Mouse (Mus musculus): ENCODE measurements at regions not wholly inside any gene's neighbourhood (a gene's known extent, or its start where the extent isn't known, plus 50 kb on each side); places are given as distances from the start of the nearest gene placed in this dataset.

DNA sequence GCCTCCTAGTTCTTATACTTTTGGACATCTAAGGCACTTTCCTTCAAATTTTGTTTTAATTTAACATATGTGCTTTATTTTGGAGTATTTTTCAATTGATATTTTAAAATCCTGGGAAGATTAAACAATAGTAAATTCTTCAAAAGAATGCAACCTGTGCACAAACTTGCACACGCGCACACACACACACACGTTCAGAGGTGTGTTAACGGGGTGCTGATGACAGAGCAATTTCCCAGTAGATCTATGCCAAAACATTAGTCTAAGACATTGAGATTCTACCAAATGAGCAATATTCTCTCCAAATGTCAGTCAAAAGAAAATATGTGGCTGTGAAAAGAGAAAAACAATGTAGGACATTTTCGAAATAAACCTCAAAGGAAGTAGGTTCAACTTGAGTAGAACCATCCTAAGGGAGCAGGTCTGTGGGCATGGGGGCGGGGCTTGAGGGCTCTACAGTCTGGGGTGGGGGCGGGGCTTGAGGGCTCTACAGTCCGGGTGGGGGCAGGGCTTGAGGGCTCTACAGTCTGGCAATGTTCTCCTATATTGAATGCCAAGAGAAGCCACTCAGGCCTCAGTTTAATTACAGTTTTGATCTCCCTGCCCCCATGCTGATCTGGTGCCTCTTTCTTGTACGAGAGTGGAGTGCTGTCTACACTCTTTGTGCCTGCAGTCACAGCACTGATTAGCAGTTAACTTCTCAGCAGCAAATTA lies 157.0 kb downstream of the Qdpr start:
- no peak overlapping the region for H3K4me2 ChIP-seq (replicated peaks)
- H3K4me3 ChIP-seq, result no peak overlapping the region
- no peaks in the 10 kb centered on the region for H3K36me3 ChIP-seq
- 75% methylated on average over 9 of the region's 9 CpGs for WGBS
- H3K27me3 ChIP-seq, result no peaks in the 10 kb centered on the region
- H3K4me1 ChIP-seq, result no peaks in the 10 kb centered on the region
- no peak overlapping the region for H3K9ac ChIP-seq
- H3K9me3 ChIP-seq, result no peaks in the 10 kb centered on the region
- H3K27ac ChIP-seq, result no peak overlapping the region
- no peak for ATAC-seq (ENCODE audit: insufficient number of reproducible peaks, insufficient read depth, low FRiP score, low TSS enrichment)

DNA sequence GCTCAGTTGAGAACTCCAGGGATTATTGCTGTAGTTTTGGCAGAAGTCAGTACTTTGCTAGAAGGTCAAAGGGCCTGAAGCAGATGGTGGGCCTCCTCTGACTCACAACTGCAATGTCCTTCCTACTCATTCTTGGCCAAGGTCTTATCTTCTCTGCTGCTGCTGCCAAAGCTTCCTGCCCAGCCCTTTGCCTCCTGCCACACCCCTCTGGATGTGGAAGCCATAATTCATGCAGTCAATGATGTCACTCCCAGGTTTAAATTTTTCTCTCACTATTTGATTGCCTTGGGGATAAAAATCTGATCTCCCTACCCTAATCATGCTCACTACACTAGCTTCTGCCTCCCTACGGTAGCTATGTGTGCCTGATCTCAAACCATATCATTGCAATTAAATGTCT lies 157.7 kb downstream of the Qdpr start:
- Histone ChIP-seq H3K9ac (no peak overlapping the region), H3K36me3 (no peaks in the 10 kb centered on the region), H3K9me3 (no peaks in the 10 kb centered on the region), H3K27me3 (no peaks in the 10 kb centered on the region), H3K4me2 (replicated peaks) (no peak overlapping the region), H3K4me3 (no peak overlapping the region), H3K27ac (no peak overlapping the region), H3K4me1 (no peaks in the 10 kb centered on the region)
- WGBS, result 73% methylated on average over 1 of the region's 1 CpGs
- no peak for ATAC-seq (ENCODE audit: insufficient number of reproducible peaks, insufficient read depth, low FRiP score, low TSS enrichment)

DNA sequence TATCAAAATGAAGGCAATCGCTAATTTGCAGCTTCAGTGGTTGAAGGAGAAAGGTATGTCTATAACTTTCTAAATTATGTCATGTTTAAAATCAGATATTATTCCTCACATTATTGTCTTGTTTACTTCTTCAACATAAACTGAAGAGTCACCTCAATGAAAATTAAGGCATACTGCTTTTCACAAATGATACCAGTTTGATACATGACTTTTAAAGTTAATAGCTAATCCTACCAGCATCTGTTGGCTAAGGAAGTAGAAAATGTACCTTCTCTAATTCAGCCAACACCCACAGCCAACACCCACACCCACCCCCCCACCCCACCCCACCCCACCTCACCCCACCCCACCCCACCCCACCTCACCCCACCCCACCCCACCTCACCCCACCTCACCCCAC lies 158.3 kb downstream of the Qdpr start:
- H3K9me3 ChIP-seq, result no peaks in the 10 kb centered on the region
- H3K4me2 ChIP-seq (replicated peaks), result no peak overlapping the region
- H3K27ac ChIP-seq, result no peak overlapping the region
- no peak for ATAC-seq (ENCODE audit: insufficient number of reproducible peaks, insufficient read depth, low FRiP score, low TSS enrichment)
- no peak overlapping the region for H3K4me3 ChIP-seq
- no peaks in the 10 kb centered on the region for H3K36me3 ChIP-seq
- no peaks in the 10 kb centered on the region for H3K27me3 ChIP-seq
- no peak overlapping the region for H3K9ac ChIP-seq
- 97% methylated on average over 1 of the region's 1 CpGs for WGBS
- H3K4me1 ChIP-seq, result no peaks in the 10 kb centered on the region

- ATAC-seq (ENCODE audit: insufficient number of reproducible peaks, insufficient read depth, low FRiP score, low TSS enrichment), result no peak
- no peak overlapping the region for H3K9ac ChIP-seq
- no peaks in the 10 kb centered on the region for H3K36me3 ChIP-seq
- no peaks in the 10 kb centered on the region for H3K4me1 ChIP-seq
- 83% methylated on average over 3 of the region's 3 CpGs for WGBS
- H3K27me3 ChIP-seq, result no peaks in the 10 kb centered on the region
- no peak overlapping the region for H3K4me2 ChIP-seq (replicated peaks)
- no peak overlapping the region for H3K4me3 ChIP-seq
- H3K27ac ChIP-seq, result no peak overlapping the region
- no peaks in the 10 kb centered on the region for H3K9me3 ChIP-seq
These were observed 158.8 kb downstream of the Qdpr start for GRCm38 (mm10) chr5:45291276-45291675.

DNA sequence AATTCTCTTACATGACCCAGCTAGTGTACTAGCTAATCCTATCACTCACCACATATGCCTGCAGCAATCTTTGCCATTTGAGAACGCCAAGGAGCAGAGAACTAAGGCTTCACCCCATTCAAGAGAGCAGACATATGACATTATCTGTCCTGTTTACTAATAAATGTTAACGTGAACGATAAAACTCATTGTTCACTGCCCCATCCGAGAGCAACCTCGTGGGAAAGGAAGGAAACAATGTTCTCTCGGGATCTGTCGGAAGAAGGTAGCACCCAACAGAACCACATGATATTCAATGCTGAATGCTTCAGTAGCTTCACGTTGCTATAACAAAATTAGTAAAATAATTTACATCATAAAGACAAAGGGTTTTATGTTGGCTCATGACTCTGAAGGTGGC lies 163.6 kb downstream of the Qdpr start:
- no peak overlapping the region for H3K27ac ChIP-seq
- no peak overlapping the region for H3K4me3 ChIP-seq
- no peak for ATAC-seq (ENCODE audit: insufficient number of reproducible peaks, insufficient read depth, low FRiP score, low TSS enrichment)
- no peaks in the 10 kb centered on the region for H3K27me3 ChIP-seq
- no peaks in the 10 kb centered on the region for H3K36me3 ChIP-seq
- H3K9me3 ChIP-seq, result no peaks in the 10 kb centered on the region
- WGBS, result 86% methylated on average over 8 of the region's 8 CpGs
- H3K9ac ChIP-seq, result no peak overlapping the region
- H3K4me2 ChIP-seq (replicated peaks), result no peak overlapping the region
- peaks cover 6% of the 10 kb centered on the region; the same call in 1 of the 2 replicates for H3K4me1 ChIP-seq

DNA sequence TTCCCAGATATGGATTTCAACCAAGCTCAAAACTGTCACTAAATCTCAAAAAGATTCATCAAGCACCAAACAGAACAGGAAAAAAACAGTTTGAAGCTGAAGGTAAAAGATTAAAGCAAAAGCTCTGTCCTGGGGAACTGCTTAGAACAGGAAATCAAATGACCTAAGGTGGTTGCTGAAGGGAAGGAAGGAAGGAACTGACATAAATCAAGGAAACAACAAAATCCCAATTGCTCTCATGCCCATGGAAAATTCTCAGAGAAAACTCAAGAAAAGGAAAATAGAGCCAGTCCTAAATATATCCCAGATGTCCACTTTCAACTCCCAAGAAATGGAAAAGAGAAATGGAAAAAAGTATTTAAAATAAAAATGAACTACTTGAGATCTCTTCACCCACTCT lies 165.4 kb downstream of the Qdpr start:
- Histone ChIP-seq H3K27me3 (no peaks in the 10 kb centered on the region), H3K4me1 (peaks cover 6% of the 10 kb centered on the region; the same call in 1 of the 2 replicates), H3K27ac (no peak overlapping the region), H3K9ac (no peak overlapping the region), H3K4me2 (replicated peaks) (no peak overlapping the region), H3K4me3 (no peak overlapping the region), H3K9me3 (no peaks in the 10 kb centered on the region), H3K36me3 (no peaks in the 10 kb centered on the region)
- no peak for ATAC-seq (ENCODE audit: insufficient number of reproducible peaks, insufficient read depth, low FRiP score, low TSS enrichment)

- H3K9ac ChIP-seq, result no peak overlapping the region
- no peak overlapping the region for H3K4me2 ChIP-seq (replicated peaks)
- no peak for ATAC-seq (ENCODE audit: insufficient number of reproducible peaks, insufficient read depth, low FRiP score, low TSS enrichment)
These were observed 166.1 kb downstream of the Qdpr start for GRCm38 (mm10) chr5:45283908-45284415.

GRCm38 (mm10) chr5:45282207-45282930 lies 167.7 kb downstream of the Qdpr start:
- no peaks in the 10 kb centered on the region for H3K36me3 ChIP-seq
- H3K9ac ChIP-seq, result no peak overlapping the region
- H3K27ac ChIP-seq, result peak overlapping the region; percentile 30; the same call in 1 of the 2 replicates
- no peaks in the 10 kb centered on the region for H3K27me3 ChIP-seq
- ATAC-seq (ENCODE audit: insufficient number of reproducible peaks, insufficient read depth, low FRiP score, low TSS enrichment), result no peak
- WGBS, result 35% methylated on average over 9 of the region's 9 CpGs
- no peak overlapping the region for H3K4me3 ChIP-seq
- H3K4me2 ChIP-seq (replicated peaks), result no peak overlapping the region
- H3K4me1 ChIP-seq, result peaks cover 13% of the 10 kb centered on the region
- H3K9me3 ChIP-seq, result no peaks in the 10 kb centered on the region

More at GRCm38 (mm10) chr5:45283908-45284415, 166.1 kb downstream of the Qdpr start:
- Histone ChIP-seq H3K4me1 (peaks cover 6% of the 10 kb centered on the region; the same call in 1 of the 2 replicates), H3K4me3 (no peak overlapping the region), H3K27me3 (no peaks in the 10 kb centered on the region), H3K27ac (no peak overlapping the region), H3K9me3 (no peaks in the 10 kb centered on the region), H3K36me3 (no peaks in the 10 kb centered on the region)
- 73% methylated on average over 2 of the region's 2 CpGs for WGBS

DNA sequence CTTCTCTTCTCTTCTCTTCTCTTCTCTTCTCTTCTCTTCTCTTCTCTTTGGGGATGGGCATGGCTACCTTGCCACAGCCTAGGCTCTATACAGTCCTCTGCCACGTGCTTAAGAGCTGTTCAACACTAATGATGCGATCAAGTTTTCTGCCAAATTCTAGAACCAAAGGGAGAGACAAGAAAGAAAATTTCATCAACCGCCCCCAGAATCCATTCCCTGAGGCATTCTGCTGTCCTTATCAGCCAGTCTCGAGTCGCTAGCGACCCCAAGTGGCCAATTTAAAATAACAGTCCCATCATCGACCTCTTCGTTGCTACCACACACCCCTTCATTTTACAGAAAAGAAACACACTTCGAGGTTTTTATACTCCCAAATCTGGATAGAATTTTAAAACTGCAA lies 171.5 kb downstream of the Qdpr start:
- H3K9me3 ChIP-seq, result no peaks in the 10 kb centered on the region
- peak; percentile 68; the same call in 1 of the 2 replicates for ATAC-seq (ENCODE audit: insufficient number of reproducible peaks, insufficient read depth, low FRiP score, low TSS enrichment)
- H3K4me1 ChIP-seq, result peaks cover 13% of the 10 kb centered on the region
- WGBS, result 3% methylated on average over 9 of the region's 9 CpGs
- no peaks in the 10 kb centered on the region for H3K27me3 ChIP-seq
- peak overlapping the region; percentile 53 for H3K4me2 ChIP-seq (replicated peaks)
- H3K9ac ChIP-seq, result no peak overlapping the region
- H3K27ac ChIP-seq, result peak overlapping the region; percentile 46; the same call in 1 of the 2 replicates
- H3K4me3 ChIP-seq, result 0 out of 2 replicates have a peak overlapping the region, but pooled peaks have one; percentile 25
- no peaks in the 10 kb centered on the region for H3K36me3 ChIP-seq

GRCm38 (mm10) chr5:45278005-45278432 lies 172.0 kb downstream of the Qdpr start:
- no peaks in the 10 kb centered on the region for H3K9me3 ChIP-seq
- peak overlapping the region; percentile 33; the same call in 1 of the 2 replicates for H3K9ac ChIP-seq
- WGBS, result 1% methylated on average over 10 of the region's 10 CpGs
- peak overlapping the region; percentile 46; the same call in 1 of the 2 replicates for H3K27ac ChIP-seq
- H3K4me3 ChIP-seq, result peak overlapping the region; percentile 25
- H3K27me3 ChIP-seq, result no peaks in the 10 kb centered on the region
- peaks cover 13% of the 10 kb centered on the region for H3K4me1 ChIP-seq
- no peaks in the 10 kb centered on the region for H3K36me3 ChIP-seq
- peak; percentile 79 for ATAC-seq (ENCODE audit: insufficient number of reproducible peaks, insufficient read depth, low FRiP score, low TSS enrichment)
- H3K4me2 ChIP-seq (replicated peaks), result peak overlapping the region; percentile 53

GRCm38 (mm10) chr5:45270679-45271078 lies 179.4 kb downstream of the Qdpr start:
- 86% methylated on average over 3 of the region's 3 CpGs for WGBS
- no peak overlapping the region for H3K9ac ChIP-seq

GRCm38 (mm10) chr5:45269391-45269790 lies 180.6 kb downstream of the Qdpr start:
- no peak for ATAC-seq (ENCODE audit: insufficient number of reproducible peaks, insufficient read depth, low FRiP score, low TSS enrichment)
- H3K27ac ChIP-seq, result no peak overlapping the region
- H3K4me2 ChIP-seq (replicated peaks), result no peak overlapping the region
- no peaks in the 10 kb centered on the region for H3K9me3 ChIP-seq
- 85% methylated on average over 5 of the region's 5 CpGs for WGBS
- no peaks in the 10 kb centered on the region for H3K36me3 ChIP-seq
- no peak overlapping the region for H3K4me3 ChIP-seq
- no peak overlapping the region for H3K9ac ChIP-seq
- no peaks in the 10 kb centered on the region for H3K27me3 ChIP-seq
- no peaks in the 10 kb centered on the region for H3K4me1 ChIP-seq

More at GRCm38 (mm10) chr5:45270679-45271078, 179.4 kb downstream of the Qdpr start:
- ATAC-seq (ENCODE audit: insufficient number of reproducible peaks, insufficient read depth, low FRiP score, low TSS enrichment), result no peak
- Histone ChIP-seq H3K4me3 (no peak overlapping the region), H3K4me2 (replicated peaks) (no peak overlapping the region), H3K27ac (no peak overlapping the region), H3K4me1 (no peaks in the 10 kb centered on the region), H3K36me3 (no peaks in the 10 kb centered on the region), H3K9me3 (no peaks in the 10 kb centered on the region), H3K27me3 (no peaks in the 10 kb centered on the region)

Data from embryonic facial prominence, embryonic 12.5 days (tissue).